Mouse (Mus musculus) kidney, postnatal 0 days (tissue): ENCODE measurements at regions not wholly inside any gene's neighbourhood (a gene's known extent, or its start where the extent isn't known, plus 50 kb on each side); places are given as distances from the start of the nearest gene placed in this dataset.

Source experiments
- ATAC-seq: fragments of 200-750 bp; cut with Nextera tagmentation; replicated peaks from 2 replicates; pipeline ENCODE4 v1.8.0; 2017; ENCODE audit warnings: low read depth, moderate number of reproducible peaks, moderate TSS enrichment, moderate library complexity; ENCODE audit not compliant: low FRiP score
- DNase-seq: peaks from one replicate; pipeline ENCODE4 v3.0.0-alpha.2; 2016; ENCODE audit warnings: low spot score
- H3K27ac ChIP-seq: fragments of 300-500 bp; sonication (generic); 2 replicates; pipeline ENCODE4 v1.5.1; 2014; ENCODE audit warnings: mild to moderate bottlenecking
- H3K27me3 ChIP-seq: fragments of 300-500 bp; sonication (generic); 2 replicates; pipeline ENCODE4 v1.6.1; 2014; ENCODE audit warnings: low read length, mixed read lengths; ENCODE audit not compliant: insufficient read depth
- H3K36me3 ChIP-seq: fragments of 300-500 bp; sonication (generic); 2 replicates; pipeline ENCODE4 v1.6.1; 2014; ENCODE audit warnings: low read length, mixed read lengths; ENCODE audit not compliant: insufficient read depth
- H3K4me1 ChIP-seq: fragments of 300-500 bp; sonication (generic); replicated peaks from 2 replicates; pipeline ENCODE4 v1.6.1; 2014; ENCODE audit warnings: antibody characterized with exemption, low read length, mixed read lengths; ENCODE audit not compliant: insufficient read depth
- H3K4me2 ChIP-seq: fragments of 300-500 bp; sonication (generic); 2 replicates; pipeline ENCODE4 v1.6.1; 2014; ENCODE audit warnings: mild to moderate bottlenecking, low read length, moderate library complexity, mixed read lengths
- H3K4me3 ChIP-seq: fragments of 300-500 bp; sonication (generic); replicated peaks from 2 replicates; pipeline ENCODE4 v1.5.1; 2014; ENCODE audit warnings: low read depth, low read length
- H3K9ac ChIP-seq: fragments of 300-500 bp; sonication (generic); 2 replicates; pipeline ENCODE4 v1.6.1; 2014; ENCODE audit warnings: low read depth, low read length
- H3K9me3 ChIP-seq: fragments of 300-500 bp; sonication (generic); replicated peaks from 2 replicates; pipeline ENCODE4 v1.6.1; 2016; ENCODE audit warnings: low read length, inconsistent platforms, mixed read lengths
- CTCF ChIP-seq: IDR thresholded peaks from 2 replicates; pipeline ENCODE4 v1.5.1; 2016; ENCODE audit warnings: antibody characterized with exemption, low read depth, mild to moderate bottlenecking, moderate library complexity
- WGBS: fragments of 180-500 bp; shearing (Covaris S2); extraction: QIAGEN DNeasy Blood & Tissue Kit; methylation state at CpG from one replicate; pipeline ENCODE4 v1.1.7; 2014; 5-methylcytosine and 5-hydroxymethylcytosine counted together

- H3K27me3 ChIP-seq, result no peaks in the 10 kb centered on the region
- no peak for ATAC-seq
- DNase-seq, result no peak
- no peak overlapping the region for H3K4me3 ChIP-seq
- TF ChIP-seq CTCF, result no peak
- no peaks in the 10 kb centered on the region for H3K36me3 ChIP-seq
- H3K4me1 ChIP-seq, result no peaks in the 10 kb centered on the region
- no peak overlapping the region for H3K9ac ChIP-seq
- H3K9me3 ChIP-seq, result no peaks in the 10 kb centered on the region
- H3K4me2 ChIP-seq, result no peak overlapping the region
- H3K27ac ChIP-seq, result no peak overlapping the region
- WGBS, result 87% methylated on average over 4 of the region's 4 CpGs
Measured at GRCm38 (mm10) chr13:6365169-6365568, 182.8 kb upstream of the Pitrm1 start.

- H3K9me3 ChIP-seq, result no peaks in the 10 kb centered on the region
- no peaks in the 10 kb centered on the region for H3K4me1 ChIP-seq
- no peak for DNase-seq
- no peaks in the 10 kb centered on the region for H3K36me3 ChIP-seq
- H3K4me3 ChIP-seq, result no peak overlapping the region
- no peaks in the 10 kb centered on the region for H3K27me3 ChIP-seq
- no peak for TF ChIP-seq CTCF
- no peak for ATAC-seq
- 83% methylated on average over 1 of the region's 1 CpGs for WGBS
- no peak overlapping the region for H3K27ac ChIP-seq
- no peak overlapping the region for H3K9ac ChIP-seq
- no peak overlapping the region for H3K4me2 ChIP-seq
Measured at GRCm38 (mm10) chr13:6367661-6368060, 180.3 kb upstream of the Pitrm1 start.

GRCm38 (mm10) chr13:6374570-6375173 lies 173.3 kb upstream of the Pitrm1 start:
- H3K4me1 ChIP-seq, result no peaks in the 10 kb centered on the region
- WGBS, result 77% methylated on average over 3 of the region's 3 CpGs
- no peaks in the 10 kb centered on the region for H3K9me3 ChIP-seq
- no peak overlapping the region for H3K27ac ChIP-seq
- no peak for TF ChIP-seq CTCF
- no peaks in the 10 kb centered on the region for H3K36me3 ChIP-seq
- H3K4me3 ChIP-seq, result no peak overlapping the region
- no peak for DNase-seq
- ATAC-seq, result no peak
- H3K4me2 ChIP-seq, result no peak overlapping the region
- H3K9ac ChIP-seq, result no peak overlapping the region
- no peaks in the 10 kb centered on the region for H3K27me3 ChIP-seq

- Histone ChIP-seq H3K9me3 (no peaks in the 10 kb centered on the region), H3K27me3 (no peaks in the 10 kb centered on the region), H3K4me2 (no peak overlapping the region), H3K27ac (no peak overlapping the region), H3K36me3 (no peaks in the 10 kb centered on the region), H3K4me3 (no peak overlapping the region), H3K4me1 (no peaks in the 10 kb centered on the region), H3K9ac (no peak overlapping the region)
- no peak for TF ChIP-seq CTCF
- WGBS, result 82% methylated on average over 3 of the region's 3 CpGs
- DNase-seq, result no peak
- ATAC-seq, result 0 out of 2 replicates have a peak, but pooled peaks have one; percentile 33
Measured at GRCm38 (mm10) chr13:6377919-6378318, 170.0 kb upstream of the Pitrm1 start.

- DNase-seq (no peak), ATAC-seq (no peak)
- Histone ChIP-seq H3K36me3 (no peaks in the 10 kb centered on the region), H3K4me3 (no peak overlapping the region), H3K27me3 (no peaks in the 10 kb centered on the region), H3K9me3 (no peaks in the 10 kb centered on the region), H3K4me1 (no peaks in the 10 kb centered on the region), H3K9ac (no peak overlapping the region), H3K4me2 (no peak overlapping the region), H3K27ac (no peak overlapping the region)
- WGBS, result 64% methylated on average over 5 of the region's 5 CpGs
- TF ChIP-seq CTCF, result no peak
Measured at GRCm38 (mm10) chr13:6395562-6396223, 152.3 kb upstream of the Pitrm1 start.

GRCm38 (mm10) chr13:6397648-6398047 lies 150.3 kb upstream of the Pitrm1 start:
- Histone ChIP-seq H3K9me3 (no peaks in the 10 kb centered on the region), H3K4me3 (no peak overlapping the region), H3K27ac (no peak overlapping the region), H3K4me2 (no peak overlapping the region), H3K9ac (no peak overlapping the region), H3K36me3 (no peaks in the 10 kb centered on the region), H3K27me3 (no peaks in the 10 kb centered on the region), H3K4me1 (no peaks in the 10 kb centered on the region)
- WGBS, result 93% methylated on average over 1 of the region's 1 CpGs
- TF ChIP-seq CTCF, result no peak
- DNase-seq (no peak), ATAC-seq (no peak)
